Mouse (Mus musculus) lung, embryonic 16.5 days (tissue): ENCODE data around the gene Znhit1. TPM values are rescaled to one million over a fixed set of nuclear protein-coding genes. Genes with fewer than 3 reads are reported as not detected.

Experiments used
- ATAC-seq: fragments of 200-750 bp; cut with Nextera tagmentation; 2 replicates; pipeline ENCODE4 v1.8.0; 2017; ENCODE audit warnings: low read depth, mild to moderate bottlenecking, moderate library complexity
- H3K27ac ChIP-seq: fragments of 300-500 bp; sonication (generic); 2 replicates; pipeline ENCODE4 v1.5.1; 2014; ENCODE audit warnings: mild to moderate bottlenecking, control low read depth, low read length
- H3K27me3 ChIP-seq: fragments of 300-500 bp; sonication (generic); 2 replicates; pipeline ENCODE4 v1.6.1; 2014; ENCODE audit warnings: low read depth, low read length, mixed read lengths; ENCODE audit not compliant: control insufficient read depth, insufficient read depth
- H3K36me3 ChIP-seq: fragments of 300-500 bp; sonication (generic); 2 replicates; pipeline ENCODE4 v1.6.1; 2014; ENCODE audit warnings: low read length; ENCODE audit not compliant: control insufficient read depth, insufficient read depth
- H3K4me1 ChIP-seq: fragments of 300-500 bp; sonication (generic); replicated peaks from 2 replicates; pipeline ENCODE4 v1.6.1; 2014; ENCODE audit warnings: low read length, mixed read lengths; ENCODE audit not compliant: control insufficient read depth, insufficient read depth
- H3K4me2 ChIP-seq: fragments of 300-500 bp; sonication (generic); 2 replicates; pipeline ENCODE4 v1.6.1; 2014; ENCODE audit warnings: low read depth, low read length, control low read depth
- H3K4me3 ChIP-seq: fragments of 300-500 bp; sonication (generic); 2 replicates; pipeline ENCODE4 v1.5.1; 2014; ENCODE audit warnings: mild to moderate bottlenecking, low read length, control low read depth
- H3K9ac ChIP-seq: fragments of 300-500 bp; sonication (generic); 2 replicates; pipeline ENCODE4 v1.6.1; 2014; ENCODE audit warnings: low read length, control low read depth
- H3K9me3 ChIP-seq: fragments of 300-500 bp; sonication (generic); 2 replicates; pipeline ENCODE4 v1.6.1; 2016; ENCODE audit warnings: low read length; ENCODE audit not compliant: control insufficient read depth
- WGBS: fragments of 180-500 bp; shearing (Covaris S2); extraction: QIAGEN DNeasy Blood & Tissue Kit; methylation state at CpG from one replicate; pipeline ENCODE4 v1.1.7; 2014; 5-methylcytosine and 5-hydroxymethylcytosine counted together
- polyA plus RNA-seq: library from polyadenylated mRNA; unstranded; fragments of >200 nt; fragmentation: Nextera tagmentation; extraction: Ambion mirVana; gene quantifications from 2 replicates; pipeline ENCODE4 v1.2.1, GENCODE M21; 2015

Znhit1 gene
- polyA plus RNA-seq, 1 experiment from 2014 or later: 113 TPM

DNA sequence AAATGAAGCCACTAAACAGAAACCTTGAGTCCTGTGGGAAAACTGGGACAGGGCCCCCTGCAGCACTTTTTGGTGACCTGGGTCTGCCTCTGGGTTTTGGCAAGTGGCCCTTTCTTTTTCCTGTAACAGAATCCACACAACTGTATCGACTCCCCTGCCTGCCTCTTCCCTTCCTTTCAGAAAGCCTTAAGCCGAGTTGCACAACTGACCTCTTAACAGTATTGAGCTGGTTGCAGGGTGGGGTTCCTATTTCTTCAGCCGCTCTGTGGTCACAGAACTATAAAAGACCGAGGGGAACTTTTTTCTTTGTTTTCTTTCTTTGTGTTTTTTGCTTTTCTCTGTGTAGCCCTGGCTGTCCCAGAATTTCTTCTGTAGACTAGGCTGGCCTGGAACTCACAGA lies 10.1 kb downstream of the Znhit1 start:
- ATAC-seq: no peak
- 67% methylated on average over 4 of the region's 4 CpGs for WGBS

DNA sequence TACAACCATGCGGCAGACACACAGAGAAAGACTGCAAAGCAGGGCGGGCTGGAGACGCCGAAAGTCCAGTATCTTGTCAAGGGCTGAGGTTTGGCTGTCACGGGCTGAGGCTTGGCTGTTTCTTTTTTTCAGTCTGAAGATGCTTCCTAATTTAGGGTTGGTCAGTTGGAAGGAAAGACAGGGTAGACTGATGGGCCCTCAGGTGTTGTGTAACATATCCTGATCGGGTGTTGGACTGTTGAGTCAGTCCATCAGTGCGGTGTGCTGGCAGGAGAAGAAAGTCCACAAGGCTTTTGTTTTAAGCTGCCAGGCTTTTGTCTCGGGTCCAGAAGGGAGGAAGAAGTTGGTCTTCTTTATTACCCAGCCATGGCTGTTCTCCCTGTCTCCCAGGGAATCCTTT lies 14.2 kb downstream of the Znhit1 start:
- Histone ChIP-seq H3K4me2 (no peak overlapping the region), H3K9ac (no peak overlapping the region), H3K9me3 (no peaks in the 10 kb centered on the region), H3K36me3 (no peaks in the 10 kb centered on the region), H3K4me3 (no peak overlapping the region), H3K4me1 (no peaks in the 10 kb centered on the region), H3K27ac (no peak overlapping the region), H3K27me3 (no peaks in the 10 kb centered on the region)
- WGBS: 61% methylated on average over 8 of the region's 8 CpGs
- no peak for ATAC-seq

More for the DNA sequence above, 10.1 kb downstream of the Znhit1 start:
- no peak overlapping the region for H3K27ac ChIP-seq
- H3K4me1 ChIP-seq: no peaks in the 10 kb centered on the region
- no peak overlapping the region for H3K4me2 ChIP-seq
- no peaks in the 10 kb centered on the region for H3K27me3 ChIP-seq
- no peaks in the 10 kb centered on the region for H3K9me3 ChIP-seq
- H3K36me3 ChIP-seq: 0 out of 2 replicates have a peak, but pooled peaks cover 9% of the 10 kb centered on the region
- no peak overlapping the region for H3K4me3 ChIP-seq
- H3K9ac ChIP-seq: no peak overlapping the region

DNA sequence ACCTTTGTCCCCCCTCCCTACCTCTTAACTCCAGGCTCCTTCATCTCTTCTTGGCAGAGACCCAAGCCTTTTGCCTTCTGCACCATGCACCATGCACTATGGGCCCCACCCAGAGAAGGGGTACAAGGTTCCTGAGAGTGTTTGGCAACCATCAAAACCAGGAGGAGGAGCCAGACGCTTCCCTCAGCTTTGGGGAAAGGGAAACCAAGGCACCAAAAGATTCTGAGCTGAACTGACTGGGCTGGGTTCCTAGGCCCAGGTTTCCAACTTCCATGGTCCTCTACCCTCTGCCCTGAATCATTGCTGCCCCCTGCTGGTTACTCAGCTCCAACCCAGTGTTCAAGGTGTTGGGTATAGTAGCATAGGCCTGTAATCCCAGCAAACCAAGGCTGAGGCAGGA lies 17.1 kb downstream of the Znhit1 start:
- no peak overlapping the region for H3K4me3 ChIP-seq
- no peaks in the 10 kb centered on the region for H3K9me3 ChIP-seq
- peaks cover 15% of the 10 kb centered on the region for H3K4me1 ChIP-seq
- ATAC-seq: peak; percentile 34; the same call in 1 of the 2 replicates
- H3K27ac ChIP-seq: no peak overlapping the region
- 56% methylated on average over 1 of the region's 1 CpGs for WGBS
- no peaks in the 10 kb centered on the region for H3K27me3 ChIP-seq
- H3K9ac ChIP-seq: no peak overlapping the region
- H3K36me3 ChIP-seq: peaks cover 4% of the 10 kb centered on the region
- H3K4me2 ChIP-seq: no peak overlapping the region

DNA sequence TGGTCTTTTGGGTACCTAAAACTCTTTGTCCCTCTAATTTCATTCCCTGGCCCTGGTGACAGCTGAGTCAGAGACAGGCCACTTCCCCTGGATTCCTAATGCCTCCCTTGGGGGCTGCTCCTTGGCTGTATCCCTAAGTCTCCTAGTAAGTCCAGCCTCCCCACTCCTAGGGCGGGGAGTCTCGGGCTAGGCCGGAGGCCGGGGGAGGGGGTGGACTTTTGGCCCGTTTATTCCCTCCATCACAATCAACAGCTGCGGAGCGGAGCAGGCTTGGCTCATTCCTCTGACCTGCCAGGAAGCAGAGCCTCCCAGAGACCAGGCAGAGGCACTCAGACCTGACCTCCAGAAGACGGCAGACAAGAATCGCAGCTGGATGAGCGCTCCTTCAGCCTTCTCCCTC lies 20.2 kb downstream of the Znhit1 start:
- H3K4me2 ChIP-seq: no peak overlapping the region
- H3K27ac ChIP-seq: no peak overlapping the region; the same call in 1 of the 2 replicates
- H3K9ac ChIP-seq: no peak overlapping the region
- no peaks in the 10 kb centered on the region for H3K27me3 ChIP-seq
- WGBS: 48% methylated on average over 10 of the region's 10 CpGs
- H3K4me3 ChIP-seq: no peak overlapping the region
- H3K4me1 ChIP-seq: peaks cover 24% of the 10 kb centered on the region
- H3K36me3 ChIP-seq: peaks cover 24% of the 10 kb centered on the region
- H3K9me3 ChIP-seq: no peaks in the 10 kb centered on the region
- ATAC-seq: peak; percentile 15

DNA sequence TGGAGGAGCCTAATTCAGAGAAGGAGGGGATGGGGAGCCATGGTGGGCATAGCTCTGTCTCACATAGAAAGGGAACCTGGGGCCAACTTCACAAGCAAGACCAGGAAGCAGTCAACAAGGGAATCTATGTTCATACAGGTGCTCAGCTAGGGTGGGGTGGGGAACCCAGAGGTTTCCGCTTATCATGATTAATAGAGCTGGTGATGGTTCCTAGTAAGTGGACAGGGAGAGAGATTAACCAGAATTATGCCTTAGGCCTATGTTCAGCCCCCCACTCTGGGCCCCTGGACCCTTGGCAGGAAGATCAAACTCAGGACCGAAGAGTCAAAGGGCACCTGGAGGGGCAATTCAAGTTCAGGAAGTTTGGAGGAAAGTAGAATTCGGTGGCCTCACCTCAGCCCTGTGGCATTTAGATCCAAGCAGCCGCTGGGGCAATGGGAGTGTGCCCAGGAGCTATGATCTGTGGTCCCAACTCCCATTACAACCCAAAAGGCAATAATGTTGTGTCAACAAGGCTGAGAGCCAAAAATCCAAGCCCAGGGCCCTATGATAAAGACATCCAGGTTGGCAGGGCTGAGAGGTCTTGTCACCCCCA lies 20.9 kb downstream of the Znhit1 start:
- H3K4me3 ChIP-seq: no peak overlapping the region
- no peak overlapping the region for H3K9ac ChIP-seq
- 76% methylated on average over 4 of the region's 4 CpGs for WGBS
- no peak for ATAC-seq
- H3K27ac ChIP-seq: peak overlapping the region; percentile 89
- H3K9me3 ChIP-seq: no peaks in the 10 kb centered on the region
- peaks cover 24% of the 10 kb centered on the region for H3K4me1 ChIP-seq
- 0 out of 2 replicates have a peak overlapping the region, but pooled peaks have one; percentile 6 for H3K4me2 ChIP-seq
- H3K27me3 ChIP-seq: no peaks in the 10 kb centered on the region
- peaks cover 24% of the 10 kb centered on the region for H3K36me3 ChIP-seq

DNA sequence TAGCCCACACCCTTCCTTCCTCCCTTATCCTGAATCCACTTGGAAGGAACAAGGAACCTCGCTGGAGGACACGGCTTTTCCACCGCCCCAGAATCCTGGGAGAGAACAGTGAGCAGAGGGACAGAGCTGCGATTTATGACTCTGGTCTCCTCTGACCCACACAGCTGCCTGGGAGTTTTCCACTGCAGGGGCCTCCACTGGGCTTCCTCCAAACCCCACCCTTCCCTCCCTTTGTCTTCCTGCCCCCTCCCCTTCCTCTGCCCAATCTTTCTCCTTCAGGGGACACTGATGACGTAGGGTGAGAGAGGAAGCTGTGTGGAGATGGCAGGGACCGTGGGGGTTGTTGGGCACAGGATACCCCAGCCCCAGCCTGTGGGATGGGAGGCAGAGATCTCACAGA lies 21.5 kb downstream of the Znhit1 start, which contains the start of gene Cldn15:
TSS of gene Cldn15 (plus strand) at position 286 of the 400 bp plus-strand sequence.
- Histone ChIP-seq H3K27ac (peak within 1 kb of the TSS; percentile 89), H3K9ac (peak within 1 kb of the TSS; percentile 54), H3K27me3 (no peaks in the 10 kb centered on the region), H3K9me3 (no peaks in the 10 kb centered on the region), H3K4me3 (no peak within 1 kb of the TSS), H3K4me2 (peak within 1 kb of the TSS; percentile 6; the same call in 1 of the 2 replicates), H3K36me3 (peaks cover 24% of the 10 kb centered on the region), H3K4me1 (peaks cover 27% of the 10 kb centered on the region)
- ATAC-seq: peak; percentile 18
- WGBS: 26% methylated on average over 6 of the region's 6 CpGs

DNA sequence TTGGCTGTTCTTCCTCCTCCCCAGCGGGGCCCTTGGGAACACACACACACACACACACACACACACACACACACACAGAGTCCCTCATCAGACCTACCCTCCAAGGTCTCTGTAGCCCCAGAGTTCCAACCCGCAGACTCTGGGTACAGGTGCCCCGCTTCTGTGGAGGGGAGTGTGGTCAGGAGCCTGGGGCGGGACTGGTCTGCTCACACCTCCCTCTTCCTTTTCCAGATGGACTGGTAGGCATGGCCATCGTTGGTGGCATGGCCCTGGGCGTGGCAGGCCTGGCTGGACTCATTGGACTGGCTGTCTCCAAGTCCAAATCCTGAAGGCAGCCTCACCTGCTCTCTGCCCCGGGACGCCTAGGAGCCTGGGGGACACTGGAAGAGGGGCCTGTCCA lies 22.1 kb downstream of the Znhit1 start:
- ATAC-seq: no peak
- Histone ChIP-seq H3K4me2 (no peak overlapping the region), H3K27ac (peak overlapping the region; percentile 89), H3K4me1 (peaks cover 29% of the 10 kb centered on the region), H3K9me3 (no peaks in the 10 kb centered on the region), H3K9ac (no peak overlapping the region; the same call in 1 of the 2 replicates), H3K27me3 (no peaks in the 10 kb centered on the region), H3K36me3 (peaks cover 24% of the 10 kb centered on the region), H3K4me3 (no peak overlapping the region)
- 77% methylated on average over 8 of the region's 8 CpGs for WGBS

DNA sequence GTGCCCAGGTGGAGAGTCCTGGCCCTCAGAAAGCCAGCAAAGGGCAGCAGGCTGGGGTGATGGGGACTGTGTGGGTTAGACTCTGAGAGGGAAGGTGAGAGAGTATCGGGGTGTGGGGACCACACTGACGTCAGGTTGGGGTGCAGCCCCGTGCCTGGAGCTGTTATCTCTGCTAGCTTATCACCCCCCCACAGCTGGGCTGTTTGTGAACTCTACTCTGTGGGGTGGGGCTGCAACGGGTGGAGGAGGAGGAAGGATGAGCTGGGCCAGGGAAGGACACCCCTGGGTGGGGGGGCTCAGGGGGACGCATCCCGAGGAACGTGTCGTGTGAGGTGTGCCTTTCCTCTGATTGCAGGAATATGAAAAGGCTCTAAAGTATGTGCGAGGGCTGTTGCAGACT lies 22.6 kb downstream of the Znhit1 start:
- Histone ChIP-seq H3K36me3 (peaks cover 24% of the 10 kb centered on the region), H3K4me3 (no peak overlapping the region), H3K9me3 (no peaks in the 10 kb centered on the region), H3K27me3 (no peaks in the 10 kb centered on the region), H3K4me1 (peaks cover 29% of the 10 kb centered on the region), H3K27ac (peak overlapping the region; percentile 89; the same call in 1 of the 2 replicates), H3K9ac (no peak overlapping the region), H3K4me2 (no peak overlapping the region)
- 75% methylated on average over 9 of the region's 9 CpGs for WGBS
- ATAC-seq: no peak

DNA sequence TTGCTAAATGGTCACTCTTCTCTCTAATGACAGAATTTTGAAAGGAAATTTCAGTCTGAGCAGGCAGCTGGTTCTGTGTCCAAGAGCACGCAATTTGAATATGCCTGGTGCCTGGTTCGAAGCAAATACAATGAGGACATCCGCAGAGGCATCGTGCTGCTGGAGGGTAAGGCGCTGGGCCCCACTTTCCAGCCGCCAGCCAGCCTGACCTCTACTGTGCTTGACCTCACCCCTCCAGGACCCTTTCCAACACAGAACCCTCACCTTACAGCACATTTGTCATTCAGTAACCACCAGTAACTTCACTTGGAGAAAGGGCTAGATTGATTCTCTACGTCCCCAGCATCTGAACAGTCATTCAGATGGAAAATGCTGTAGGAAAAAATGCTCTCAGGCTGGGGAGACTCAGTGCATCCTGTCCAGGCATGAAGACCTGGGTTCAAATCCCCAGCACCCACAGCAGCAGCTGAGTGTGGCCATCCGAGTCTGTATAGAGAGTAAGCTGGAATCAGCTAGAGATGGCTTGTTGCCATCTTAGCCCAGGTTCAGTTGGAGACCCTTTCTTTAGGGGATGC lies 24.8 kb downstream of the Znhit1 start:
- H3K36me3 ChIP-seq: peaks cover 24% of the 10 kb centered on the region
- H3K4me3 ChIP-seq: peak overlapping the region; percentile 66
- H3K9me3 ChIP-seq: no peaks in the 10 kb centered on the region
- no peak for ATAC-seq
- WGBS: 64% methylated on average over 8 of the region's 8 CpGs
- no peaks in the 10 kb centered on the region for H3K27me3 ChIP-seq
- H3K4me2 ChIP-seq: peak overlapping the region; percentile 63
- peak overlapping the region; percentile 72 for H3K9ac ChIP-seq
- no peak overlapping the region; the same call in 1 of the 2 replicates for H3K27ac ChIP-seq
- peaks cover 37% of the 10 kb centered on the region for H3K4me1 ChIP-seq
